Mouse (Mus musculus) gastrocnemius, adult 2 months (tissue): Measurements from ENCODE around the gene Glo1. TPM values are rescaled to one million over a fixed set of nuclear protein-coding genes. Genes with fewer than 3 reads are reported as not detected.
"Not testable (repeated sequence)": the region's sequence is repeated elsewhere in the genome, so short reads cannot be mapped to it uniquely, and the experiment has no call there.

Experiments used
- DNase-seq: peaks from one replicate; pipeline ENCODE4 v3.0.0; 2022
- H3K27ac ChIP-seq: fragments of 200-600 bp; 2 replicates; pipeline ENCODE4 v1.8.1; 2022; ENCODE audit warnings: mild to moderate bottlenecking
- H3K4me3 ChIP-seq: fragments of 200-600 bp; 2 replicates; pipeline ENCODE4 v1.8.1; 2022; ENCODE audit warnings: mild to moderate bottlenecking, moderate library complexity
- CTCF ChIP-seq: fragments of 200-600 bp; IDR thresholded peaks from 2 replicates; pipeline ENCODE4 v1.8.1; 2022; ENCODE audit warnings: antibody characterized with exemption, mild to moderate bottlenecking, moderate library complexity
- intact Hi-C: fragments of 180-260 bp; cut with DNase I; formaldehyde crosslinking; loops from one replicate; pipeline ENCODE4 v1.15.1; 2025
- total RNA-seq, 2 experiments: library from RNA; stranded (reverse); gene quantifications; 2 replicates each; pipeline ENCODE4 v1.2.3; 2021

Gene Glo1
- total RNA-seq, 2 experiments from 2014 or later, result 159 to 169 TPM

DNA sequence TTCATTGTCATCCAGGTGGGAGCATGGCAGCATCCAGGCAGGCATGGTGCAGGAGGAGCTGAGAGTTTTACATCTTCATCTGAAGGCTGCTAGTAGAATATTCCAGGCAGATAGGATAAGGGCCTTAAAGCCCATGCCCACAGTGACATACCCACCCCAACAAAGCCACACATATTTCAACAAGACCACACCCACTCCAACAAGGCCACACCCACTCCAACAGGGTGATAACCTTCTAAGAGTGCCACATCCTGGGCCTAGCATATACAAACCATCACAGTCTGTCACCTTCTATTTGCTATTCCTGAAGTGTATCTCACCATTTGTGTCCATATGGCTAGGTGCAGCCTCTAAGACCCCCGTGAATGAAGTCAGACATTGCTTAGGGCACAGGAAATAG is 11.0 kb upstream of the Glo1 start:
- no peak overlapping the region for H3K27ac ChIP-seq
- no peak overlapping the region for H3K4me3 ChIP-seq
- no peak for TF ChIP-seq CTCF
- intact Hi-C loops, result no loop called here
- DNase-seq, result no peak

DNA sequence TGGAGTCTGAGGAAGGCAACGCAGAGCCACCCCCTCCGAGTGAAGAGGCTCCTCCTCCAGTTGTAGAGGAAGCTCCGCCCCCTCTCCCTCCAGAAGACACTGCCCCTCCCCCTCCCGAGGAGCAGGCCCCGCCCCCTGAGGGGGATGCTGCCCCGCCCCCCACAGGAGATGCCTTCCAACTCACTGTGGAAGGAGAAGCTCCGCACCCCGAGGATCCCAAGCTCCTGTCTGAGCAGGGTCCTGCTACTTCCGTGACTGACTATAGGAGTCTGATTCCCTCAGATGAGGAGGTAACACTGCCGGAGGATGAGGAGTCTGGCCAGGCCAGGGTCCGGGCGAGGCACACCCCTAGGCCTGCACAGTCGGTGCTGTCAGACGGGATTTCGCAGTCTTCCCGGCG is 8.7 kb upstream of the Glo1 start:
- no peak for TF ChIP-seq CTCF
- intact Hi-C loops, result no loop called here
- no peak for DNase-seq
- H3K27ac ChIP-seq, result no peak overlapping the region
- H3K4me3 ChIP-seq, result no peak overlapping the region

DNA sequence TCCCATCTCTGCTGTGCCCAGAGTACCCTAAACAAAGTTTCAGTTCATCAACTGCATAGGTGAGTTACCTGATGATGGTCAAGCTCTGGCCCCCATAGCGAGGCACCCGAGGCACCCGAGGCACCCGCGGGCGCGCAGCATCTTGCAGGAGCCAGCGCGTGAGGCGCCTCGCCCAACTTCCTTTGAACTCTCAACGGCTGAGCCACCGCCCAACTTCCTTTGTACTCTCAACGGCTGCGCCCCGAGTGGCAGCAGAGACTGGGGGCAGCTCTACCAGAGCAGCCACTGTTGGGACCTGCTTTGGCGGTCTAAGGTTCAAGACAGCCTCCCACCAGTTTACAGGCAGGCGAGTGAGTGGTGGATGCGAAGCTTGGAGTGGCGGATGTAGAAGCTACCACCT is 2.5 kb downstream of the Glo1 start, which contains the start of gene Dnah8:
Dnah8 (plus strand) TSS at position 223 of the 400 bp plus-strand sequence.
- intact Hi-C loops, DNase-seq, H3K27ac ChIP-seq, H3K4me3 ChIP-seq: not testable (repeated sequence)

DNA sequence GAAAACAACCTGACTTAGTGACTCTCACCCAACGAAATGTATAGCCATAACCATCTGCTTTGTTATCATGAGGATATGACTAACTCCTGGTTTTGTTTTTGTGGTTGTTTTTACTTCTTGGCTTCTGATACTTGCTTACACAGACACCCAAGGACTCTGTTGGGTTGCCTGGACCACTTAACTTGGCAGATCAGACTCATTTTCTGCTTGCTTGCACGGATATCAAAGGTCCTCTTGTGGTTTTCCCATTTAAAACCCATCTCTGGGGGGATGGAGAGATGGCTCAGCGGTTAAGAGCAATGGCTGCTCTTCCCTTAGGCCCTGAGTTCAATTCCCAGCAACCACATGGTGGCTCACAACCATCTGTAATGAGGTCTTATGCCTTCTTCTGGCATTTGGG is 3.5 kb downstream of the Glo1 start:
- no peak for TF ChIP-seq CTCF

DNA sequence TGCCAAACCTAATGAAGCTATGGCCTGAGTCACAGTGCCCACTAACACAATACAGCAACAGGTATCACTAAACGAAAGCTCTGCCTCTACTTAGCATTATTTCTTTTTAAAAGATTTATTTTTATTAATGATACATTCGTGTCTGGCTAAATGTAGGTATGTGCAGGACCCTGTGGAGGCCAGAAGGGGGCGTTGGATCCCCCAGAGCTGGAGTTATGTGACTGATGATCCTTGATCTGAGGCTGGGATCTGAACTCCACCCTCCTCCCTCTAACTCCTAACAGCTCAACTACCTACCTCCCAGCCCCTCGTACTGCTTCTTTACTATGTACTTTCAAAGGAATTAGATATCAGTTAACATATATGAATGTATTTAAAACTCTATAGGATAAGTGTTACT is 5.2 kb downstream of the Glo1 start:
- no peak overlapping the region for H3K4me3 ChIP-seq
- no peak for TF ChIP-seq CTCF
- DNase-seq, result no peak
- no peak overlapping the region for H3K27ac ChIP-seq
- intact Hi-C loops, result no loop called here

More for the DNA sequence above, 3.5 kb downstream of the Glo1 start:
- Histone ChIP-seq H3K4me3 (no peak overlapping the region), H3K27ac (no peak overlapping the region)
- intact Hi-C loops, result no loop called here
- no peak for DNase-seq

DNA sequence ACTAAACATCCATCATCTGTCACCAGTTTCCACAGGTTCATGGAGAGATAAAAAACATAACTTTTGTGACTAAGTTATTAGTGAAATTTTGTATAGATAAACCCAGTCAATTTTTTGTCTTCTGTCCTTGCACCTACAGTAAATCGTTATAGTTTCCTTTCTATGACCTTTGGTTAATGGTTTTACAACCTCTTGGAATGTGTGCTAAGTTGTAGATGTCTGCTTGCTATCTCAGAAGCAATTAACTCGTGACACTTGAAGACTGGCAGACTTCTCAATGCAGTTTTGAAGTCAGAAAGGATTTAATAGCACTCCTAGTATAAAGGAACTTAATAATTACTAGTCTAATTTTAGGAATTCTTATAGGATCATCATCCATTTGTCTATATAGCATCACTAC is 6.1 kb downstream of the Glo1 start:
- TF ChIP-seq CTCF, result no peak
- no peak overlapping the region for H3K4me3 ChIP-seq
- no peak overlapping the region for H3K27ac ChIP-seq
- DNase-seq, result no peak
- intact Hi-C loops, result no loop called here

DNA sequence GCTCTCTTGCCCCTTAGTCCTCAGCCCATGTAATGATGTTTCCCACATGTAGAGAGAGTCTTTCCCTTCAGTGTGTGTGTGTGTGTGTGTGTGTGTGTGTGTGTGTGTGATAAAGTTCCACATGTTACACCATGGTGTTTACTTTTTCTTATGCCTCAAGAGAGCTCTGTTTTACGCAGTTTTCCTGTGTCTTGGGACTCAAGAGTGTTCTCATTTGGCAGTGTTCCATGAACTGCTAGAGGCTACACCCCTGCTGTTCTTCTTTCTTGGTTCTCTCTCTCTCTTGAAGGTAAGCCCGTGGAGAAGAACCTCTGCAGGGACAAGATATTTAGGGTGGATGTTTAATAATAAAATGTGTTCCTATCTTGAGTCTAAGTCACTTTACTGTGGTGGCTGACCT is 7.5 kb downstream of the Glo1 start:
- DNase-seq, result no peak
- no peak for TF ChIP-seq CTCF
- H3K4me3 ChIP-seq, result no peak overlapping the region
- H3K27ac ChIP-seq, result no peak overlapping the region
- intact Hi-C loops, result no loop called here

DNA sequence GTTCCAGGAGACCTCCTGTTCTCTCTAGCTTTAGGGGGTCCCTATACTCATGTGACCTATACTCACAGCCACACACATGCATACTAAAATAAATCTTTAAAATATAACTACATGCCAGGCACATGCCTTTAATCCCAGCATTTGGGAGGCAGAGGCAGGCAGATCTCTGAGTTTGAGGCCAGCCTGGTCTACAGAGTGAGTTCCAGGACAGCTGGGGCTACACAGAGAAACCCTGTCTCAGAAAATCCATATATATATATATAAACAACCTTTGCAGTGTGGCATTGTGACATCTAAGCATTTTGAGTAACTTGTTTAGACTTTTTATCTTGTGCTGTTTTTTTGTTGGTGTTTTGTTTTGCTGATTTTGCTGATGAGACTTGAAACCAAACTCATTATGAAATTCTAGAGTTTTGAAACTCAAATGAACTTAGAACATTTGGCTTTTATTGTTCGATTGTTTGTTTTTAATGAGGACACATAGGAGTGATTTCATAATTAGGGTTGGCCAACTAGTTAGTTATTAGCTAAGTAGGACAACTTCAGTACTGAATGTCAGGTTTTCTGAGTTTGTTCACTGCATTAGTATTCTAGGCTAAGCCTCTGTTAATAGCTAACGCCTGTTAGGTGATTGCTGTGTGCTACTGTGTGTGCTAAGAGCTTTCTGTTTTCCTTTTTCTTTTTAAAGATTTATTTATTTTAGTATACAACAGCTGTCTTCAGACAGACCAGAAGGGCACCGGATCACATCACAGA is 8.4 kb downstream of the Glo1 start:
- intact Hi-C loops, result no loop called here
- no peak for TF ChIP-seq CTCF
- DNase-seq, result no peak
- Histone ChIP-seq H3K4me3 (no peak overlapping the region), H3K27ac (no peak overlapping the region)

DNA sequence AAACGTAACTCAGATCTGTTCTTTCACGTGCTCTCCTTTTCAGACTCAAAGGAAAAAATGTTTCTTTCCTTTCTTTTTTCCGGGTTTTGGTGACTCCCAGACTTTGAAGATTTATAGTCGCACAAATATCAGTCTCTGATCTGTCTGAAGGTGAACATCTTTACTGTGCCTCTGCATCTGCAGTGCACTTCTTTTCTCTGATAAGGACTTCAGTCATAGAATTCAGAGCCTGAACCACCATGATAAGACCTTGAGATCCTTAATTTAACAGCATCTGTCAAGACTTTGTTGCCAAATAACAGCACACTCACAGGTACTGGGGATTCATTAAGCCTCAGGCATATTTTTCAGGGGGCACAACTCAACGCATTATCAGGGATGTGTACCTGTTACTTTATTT is 10.5 kb downstream of the Glo1 start:
- H3K27ac ChIP-seq, result no peak overlapping the region
- no peak overlapping the region for H3K4me3 ChIP-seq
- intact Hi-C loops, result no loop called here
- DNase-seq, result no peak
- TF ChIP-seq CTCF, result no peak

DNA sequence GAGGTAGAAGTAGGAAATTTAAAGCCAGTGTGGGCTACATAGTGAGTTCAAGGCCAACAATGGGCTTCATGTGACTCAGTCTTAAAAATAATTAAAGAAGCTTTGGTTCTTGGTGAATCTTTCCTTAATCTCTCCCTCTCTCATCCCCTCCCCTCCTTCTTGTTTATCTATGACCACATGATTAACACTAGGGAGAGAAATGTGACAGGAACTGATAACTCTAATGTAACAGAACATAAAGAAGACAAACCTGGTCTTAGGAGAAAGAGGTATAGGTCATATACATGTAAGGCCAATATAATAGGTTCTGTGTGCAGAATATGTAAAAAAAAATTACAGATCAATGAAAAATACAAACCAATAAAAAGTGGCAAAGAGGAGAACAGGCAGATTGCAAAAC is 13.3 kb downstream of the Glo1 start:
- TF ChIP-seq CTCF, result no peak
- Histone ChIP-seq H3K27ac (no peak overlapping the region), H3K4me3 (no peak overlapping the region)
- intact Hi-C loops, result loop anchor here (2.0 kb wide), 1 partner anchor 37 kb away; the partner anchor contains the start of gene Btbd9
- DNase-seq, result no peak

DNA sequence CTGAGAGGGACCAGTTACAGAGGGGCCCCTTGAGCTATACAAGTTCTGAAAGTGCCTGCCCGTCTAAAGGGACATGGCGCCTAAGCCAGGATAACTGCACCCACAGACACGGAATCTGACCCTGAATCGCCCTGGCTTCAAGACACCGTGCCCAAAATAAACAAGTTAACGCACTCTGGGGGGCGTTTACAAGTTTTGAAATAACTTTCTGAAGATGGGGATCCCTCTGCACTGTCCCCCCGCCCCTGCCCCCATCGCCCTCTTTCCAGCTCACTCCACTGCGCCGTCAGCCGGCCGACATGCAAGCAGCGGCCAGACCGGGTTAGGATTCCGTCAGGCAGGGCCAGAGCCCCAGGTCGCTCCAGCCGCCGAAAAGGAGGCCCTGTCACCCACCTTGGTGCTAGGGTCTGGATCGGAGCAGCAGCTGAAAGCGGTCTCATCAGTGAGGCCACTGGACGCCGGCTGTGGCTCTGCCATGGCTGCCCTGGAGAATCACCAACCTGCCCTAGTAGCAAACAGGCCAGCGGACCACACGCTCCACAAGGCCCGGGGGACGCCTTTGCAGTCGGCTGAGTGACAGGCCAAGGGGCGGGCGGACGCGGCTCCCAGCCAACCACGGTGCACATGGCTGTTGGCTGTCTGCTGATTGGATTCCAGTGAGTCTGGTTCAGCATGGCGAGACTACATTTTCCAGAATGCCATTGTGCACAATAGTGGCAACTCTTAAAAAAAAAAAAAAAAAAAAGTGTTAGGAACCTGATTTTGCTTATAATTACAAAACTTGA is 14.4 kb downstream of the Glo1 start:
- intact Hi-C loops, result loop anchor here (2.0 kb wide), 1 partner anchor 35 kb away; the partner anchor contains the start of gene Btbd9
- peak overlapping the region; percentile 97 for H3K27ac ChIP-seq
- H3K4me3 ChIP-seq, result peak overlapping the region; percentile 80
- peak; percentile 100 for DNase-seq
- TF ChIP-seq CTCF, result peak; percentile 30; the same call in 1 of the 2 replicates

DNA sequence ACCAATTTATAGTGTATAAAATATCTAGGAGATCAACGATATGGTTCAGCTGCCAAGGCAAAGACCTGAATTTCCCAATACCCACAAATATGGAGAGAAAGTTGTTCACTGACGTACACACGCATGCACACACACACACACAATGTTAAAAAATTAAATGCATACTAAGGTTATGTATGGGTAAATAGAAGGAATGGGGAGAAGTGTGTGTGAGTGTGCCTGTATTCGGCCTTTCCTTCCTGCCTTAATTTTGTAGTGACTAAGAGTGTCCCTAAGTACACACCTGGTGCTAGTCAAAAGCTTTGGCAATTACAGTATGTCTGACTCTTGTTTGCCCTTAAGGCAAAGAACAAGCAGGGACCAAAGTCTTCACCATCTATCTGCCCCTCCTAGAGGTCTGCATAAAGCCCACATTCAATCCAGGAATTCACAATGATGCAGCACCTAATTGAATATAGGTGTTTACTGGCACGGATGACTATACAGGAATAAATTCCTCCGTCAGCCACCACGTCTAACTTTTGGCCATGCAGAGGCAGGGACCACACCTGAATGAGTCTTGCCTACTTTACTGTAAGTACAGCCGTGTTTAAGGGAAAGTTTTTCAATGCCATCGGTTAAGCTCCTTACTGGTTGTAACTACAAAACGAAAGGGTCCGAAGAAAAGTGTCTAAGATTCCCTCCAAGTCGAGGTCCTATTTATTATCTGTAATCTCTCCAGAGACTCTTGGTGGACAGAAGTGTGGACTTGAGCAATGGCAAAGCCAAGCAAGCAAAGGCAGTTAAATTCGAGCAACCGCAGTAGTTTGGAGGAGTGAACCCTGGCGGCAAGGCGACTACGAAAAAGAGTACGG is 15.2 kb downstream of the Glo1 start:
- Histone ChIP-seq H3K27ac (peak overlapping the region; percentile 97), H3K4me3 (peak overlapping the region; percentile 80)
- intact Hi-C loops, result loop anchor here (2.0 kb wide), 1 partner anchor 35 kb away; the partner anchor contains the start of gene Btbd9
- no peak for DNase-seq
- no peak for TF ChIP-seq CTCF
